ENCODE assay signal across 8 mouse cellular contexts in genomic region chr6:83120930-83121862, GRCm38 (mm10). TPM values are rescaled to one million over a fixed set of nuclear protein-coding genes. Genes with fewer than 3 reads are reported as not detected.
DNase-seq lines count a peak whose midpoint lies in the region; ATAC-seq and TF ChIP-seq lines count a peak whose summit lies in the region.

Gene Wbp1 (minus strand): TSS chr6:83121559.

- peak within 1 kb of the TSS; percentile 97 for H3K4me2 ChIP-seq in embryonic facial prominence, embryonic 15.5 days (replicated peaks)
- peak within 1 kb of the TSS; percentile 96 for H3K4me2 ChIP-seq in limb, embryonic 14.5 days (replicated peaks; ENCODE audit: low read depth, low read length, severe bottlenecking)
- peak within 1 kb of the TSS; percentile 95 for H3K4me2 ChIP-seq in midbrain, postnatal 0 days (ENCODE audit: low read depth, low read length, poor library complexity, severe bottlenecking)

- peak within 1 kb of the TSS; percentile 80 for H3K4me3 ChIP-seq in bone marrow, adult 2 months (replicated peaks; ENCODE audit: control insufficient read depth, low read depth, low read length)
- H3K4me3 ChIP-seq in embryonic facial prominence, embryonic 15.5 days (replicated peaks), result peak within 1 kb of the TSS; percentile 85
- H3K4me3 ChIP-seq in limb, embryonic 14.5 days (replicated peaks; ENCODE audit: low read length), result peak within 1 kb of the TSS; percentile 73
- peak within 1 kb of the TSS; percentile 68 for H3K4me3 ChIP-seq in midbrain, postnatal 0 days (ENCODE audit: low read depth, low read length)

- peak; percentile 100 for DNase-seq in 416B (ENCODE audit: low read depth)
- DNase-seq in heart, adult 8-10 months (ENCODE audit: low spot score), result peak; percentile 99
- peak; percentile 99 for DNase-seq in kidney, adult 9 months
- DNase-seq in limb, embryonic 14.5 days (ENCODE audit: low spot score), result peak; percentile 99
- peak; percentile 99 for DNase-seq in midbrain, postnatal 0 days (ENCODE audit: low spot score)
- DNase-seq in spleen, postnatal 14 days (ENCODE audit: low spot score in 2 of 2), result peak; percentile 80 to 82

- peaks cover 31% of the 10 kb centered on the region for H3K36me3 ChIP-seq in embryonic facial prominence, embryonic 15.5 days
- H3K36me3 ChIP-seq in limb, embryonic 14.5 days (ENCODE audit: control insufficient read depth, insufficient read depth, low read length), result peaks cover 38% of the 10 kb centered on the region
- H3K36me3 ChIP-seq in midbrain, postnatal 0 days (ENCODE audit: insufficient read depth, low read length), result peaks cover 19% of the 10 kb centered on the region

- peak within 1 kb of the TSS; percentile 87 for H3K9ac ChIP-seq in embryonic facial prominence, embryonic 15.5 days
- H3K9ac ChIP-seq in limb, embryonic 14.5 days (ENCODE audit: low read depth, low read length, severe bottlenecking), result peak within 1 kb of the TSS; percentile 89
- H3K9ac ChIP-seq in midbrain, postnatal 0 days (replicated peaks; ENCODE audit: low read length, poor library complexity, severe bottlenecking), result peak within 1 kb of the TSS; percentile 83

- TF ChIP-seq POLR2A in bone marrow, adult 2 months (IDR thresholded peaks at IDR 0.05; ENCODE audit: borderline replicate concordance, control insufficient read depth, low read depth, low read length), result peak; percentile 96
- peak; percentile 92 for TF ChIP-seq POLR2A in limb, embryonic 14.5 days (IDR thresholded peaks at IDR 0.05; ENCODE audit: borderline replicate concordance, extremely low read depth, insufficient read depth, insufficient read length)

- H3K4me1 ChIP-seq in bone marrow, adult 2 months (ENCODE audit: control insufficient read depth, insufficient read depth, low read length), result peaks cover 3% of the 10 kb centered on the region; the same call in 1 of the 2 replicates
- H3K4me1 ChIP-seq in embryonic facial prominence, embryonic 15.5 days, result peaks cover 58% of the 10 kb centered on the region
- H3K4me1 ChIP-seq in limb, embryonic 14.5 days (ENCODE audit: control insufficient read depth, insufficient read depth, low read length), result peaks cover 38% of the 10 kb centered on the region
- H3K4me1 ChIP-seq in midbrain, postnatal 0 days (ENCODE audit: insufficient read depth, low read length), result peaks cover 9% of the 10 kb centered on the region; the same call in 1 of the 2 replicates

- no peak for TF ChIP-seq CTCF in bone marrow, adult 2 months (IDR thresholded peaks at IDR 0.05; ENCODE audit: control insufficient read depth, insufficient read depth, low read length)
- peak; percentile 19; the same call in 1 of the 2 replicates for TF ChIP-seq CTCF in midbrain, postnatal 0 days (IDR thresholded peaks at IDR 0.05)

- H3K9me3 ChIP-seq in embryonic facial prominence, embryonic 15.5 days (replicated peaks), result no peaks in the 10 kb centered on the region
- no peaks in the 10 kb centered on the region for H3K9me3 ChIP-seq in limb, embryonic 14.5 days (ENCODE audit: control insufficient read depth, low read length)
- H3K9me3 ChIP-seq in midbrain, postnatal 0 days (ENCODE audit: low read length), result no peaks in the 10 kb centered on the region

- peak within 1 kb of the TSS; percentile 89 for H3K27ac ChIP-seq in bone marrow, adult 2 months (ENCODE audit: control insufficient read depth, insufficient read depth, low read depth, low read length, poor library complexity)
- peak within 1 kb of the TSS; percentile 98 for H3K27ac ChIP-seq in embryonic facial prominence, embryonic 15.5 days (replicated peaks)
- peak within 1 kb of the TSS; percentile 99 for H3K27ac ChIP-seq in limb, embryonic 14.5 days (replicated peaks; ENCODE audit: low read depth, low read length)
- H3K27ac ChIP-seq in midbrain, postnatal 0 days (ENCODE audit: low read depth, low read length), result peak within 1 kb of the TSS; percentile 94

- ATAC-seq in embryonic facial prominence, embryonic 15.5 days (ENCODE audit: insufficient number of reproducible peaks, low FRiP score, low TSS enrichment, low read depth), result peak; percentile 97
- ATAC-seq in limb, embryonic 14.5 days (ENCODE audit: low FRiP score, low read depth), result peak; percentile 94
- peak; percentile 94 for ATAC-seq in midbrain, postnatal 0 days (ENCODE audit: low FRiP score)

- 1% methylated on average over 38 of the region's 38 CpGs for WGBS in bone marrow, adult 2 months
- under 1% methylated on average over 38 of the region's 38 CpGs for WGBS in embryonic facial prominence, embryonic 15.5 days
- under 1% methylated on average over 36 of the region's 38 CpGs for WGBS in limb, embryonic 14.5 days
- WGBS in midbrain, postnatal 0 days, result under 1% methylated on average over 37 of the region's 38 CpGs

- H3K27me3 ChIP-seq in embryonic facial prominence, embryonic 15.5 days, result no peaks in the 10 kb centered on the region
- no peaks in the 10 kb centered on the region for H3K27me3 ChIP-seq in limb, embryonic 14.5 days (ENCODE audit: control insufficient read depth, insufficient read depth, low read length)
- H3K27me3 ChIP-seq in midbrain, postnatal 0 days (ENCODE audit: insufficient read depth, low read length), result no peaks in the 10 kb centered on the region

RNA-seq across cellular contexts. Expression of gene Wbp1, which starts in this region (rescaled TPM):
- 30.0 and 41.2 TPM in 2 replicates for polyA plus RNA-seq in bone marrow, adult 2 months (2011; ENCODE audit: insufficient read depth, insufficient read length, low replicate concordance, missing spikeins)
- 109 and 113 TPM in 2 replicates for polyA plus RNA-seq in embryonic facial prominence, embryonic 15.5 days (2015; fragmentation: Nextera tagmentation; extraction: Ambion mirVana)
- total RNA-seq in heart, adult 8-10 months (2022), result 10 to 100 TPM; 75.5 to 91.1 (median 82.0) TPM
- 191 and 267 TPM in 2 replicates for polyA plus RNA-seq in limb, embryonic 14.5 days (2012; rRNA removed)
- polyA plus RNA-seq in limb, embryonic 14.5 days (2014; fragmentation: Nextera tagmentation; extraction: Ambion mirVana), result 83.0 and 104 TPM in 2 replicates
- 152 and 199 TPM in 2 replicates for total RNA-seq in midbrain, postnatal 0 days (2014; rRNA removed)
- 85.3 and 91.6 TPM in 2 replicates for polyA plus RNA-seq in midbrain, postnatal 0 days (2015; fragmentation: Nextera tagmentation; extraction: Ambion mirVana)

Comparison
In these comparisons a context has a peak if more than half of its experiments do, and no peak if none do; other contexts are left out.
1. Peak in every context shown above with its lines: DNase-seq, ATAC-seq, H3K4me3 ChIP-seq and H3K27ac ChIP-seq.